Mouse (Mus musculus) ES-E14 (cell line): ENCODE data around the gene Chn2. TPM values are rescaled to one million over a fixed set of nuclear protein-coding genes. Genes with fewer than 3 reads are reported as not detected.
"Not testable (repeated sequence)": the region's sequence is repeated elsewhere in the genome, so short reads cannot be mapped to it uniquely, and the experiment has no call there.

ENCODE experiments used
- DNase-seq: peaks from one replicate; pipeline ENCODE4 v3.0.0-alpha.2; 2013; ENCODE audit warnings: low read depth, low spot score
- H3K27ac ChIP-seq: 2 replicates; pipeline ENCODE4 v1.5.1; 2012; ENCODE audit warnings: low read depth, mild to moderate bottlenecking, low read length, moderate library complexity, mixed read lengths; ENCODE audit not compliant: poor library complexity, insufficient read depth, severe bottlenecking
- H3K36me3 ChIP-seq: 2 replicates; pipeline ENCODE4 v1.6.1; 2012; ENCODE audit warnings: mild to moderate bottlenecking, low read length, moderate library complexity, mixed read lengths; ENCODE audit not compliant: control insufficient read depth, poor library complexity, insufficient read depth, severe bottlenecking
- H3K4me1 ChIP-seq, 2 experiments: fragments of 150-350 bp in 1 of 2; sonication (generic) in 1 of 2; 2 replicates each; pipeline ENCODE4 v1.6.1; 2012; ENCODE audit warnings: low read length in 2 of 2, mild to moderate bottlenecking in 1 of 2, mixed read lengths in 1 of 2; ENCODE audit not compliant: control insufficient read depth in 2 of 2, insufficient read depth in 2 of 2, poor library complexity in 1 of 2
- H3K4me3 ChIP-seq, 2 experiments: fragments of 150-350 bp in 1 of 2; sonication (generic) in 1 of 2; 2 replicates each; pipeline ENCODE4 v1.5.1; 2012; ENCODE audit warnings: low read length in 2 of 2, low read depth in 1 of 2, mild to moderate bottlenecking in 1 of 2, mixed read lengths in 1 of 2; ENCODE audit not compliant: insufficient read depth in 1 of 2, poor library complexity in 1 of 2, severe bottlenecking in 1 of 2
- H3K9ac ChIP-seq: 2 replicates; pipeline ENCODE4 v1.6.1; 2012; ENCODE audit warnings: low read depth, mild to moderate bottlenecking, low read length, mixed read lengths; ENCODE audit not compliant: poor library complexity, insufficient read depth, severe bottlenecking
- H3K9me3 ChIP-seq: fragments of 150-350 bp; sonication (generic); 2 replicates; pipeline ENCODE4 v1.6.1; 2012; ENCODE audit warnings: low read depth, mild to moderate bottlenecking, low read length; ENCODE audit not compliant: control insufficient read depth, insufficient read depth
- CHD2 ChIP-seq: IDR thresholded peaks from 2 replicates; pipeline ENCODE4 v1.6.1; 2014; ENCODE audit warnings: mild to moderate bottlenecking, low read depth, low read length, inconsistent platforms
- HCFC1 ChIP-seq: IDR thresholded peaks from 2 replicates; pipeline ENCODE4 v1.6.1; 2012; ENCODE audit warnings: low read length, inconsistent platforms, borderline replicate concordance; ENCODE audit not compliant: insufficient read depth
- MAFK ChIP-seq: IDR thresholded peaks from 2 replicates; pipeline ENCODE4 v1.6.1; 2014; ENCODE audit warnings: mild to moderate bottlenecking, low read depth, low read length, inconsistent platforms; ENCODE audit not compliant: insufficient read depth
- ZC3H11A ChIP-seq: IDR thresholded peaks from 2 replicates; pipeline ENCODE4 v1.6.1; 2012; ENCODE audit warnings: low read depth, mild to moderate bottlenecking, inconsistent platforms, low read length, borderline replicate concordance
- ZNF384 ChIP-seq: IDR thresholded peaks from 2 replicates; pipeline ENCODE4 v1.6.1; 2012; ENCODE audit warnings: low read depth, low read length, inconsistent platforms
- in situ Hi-C, 2 experiments: fragments of 600-800 bp; cut with MboI; formaldehyde crosslinking; loops; one replicate each; pipeline ENCODE4 v1.15.1; 2025; ENCODE audit warnings: low sequenced_read_pairs in 2 of 2, inconsistent platforms in 1 of 2; ENCODE audit not compliant: unreplicated experiment in 2 of 2
- total RNA-seq: library from RNA; depleted of rRNA; stranded (reverse); fragments of 300-350 nt; gene quantifications from 2 replicates; pipeline ENCODE4 v1.2.3, GENCODE M21; 2012

Gene Chn2
- total RNA-seq, 1 experiment: 7.1 TPM

GRCm38 (mm10) chr6:54175473-54176215 is 136.3 kb downstream of the Chn2 start:
- H3K9ac ChIP-seq: no peak overlapping the region
- H3K27ac ChIP-seq: no peak overlapping the region
- no peak overlapping the region for H3K4me3 ChIP-seq
- H3K36me3 ChIP-seq: no peaks in the 10 kb centered on the region
- H3K4me1 ChIP-seq: no peaks in the 10 kb centered on the region; a peak in 1 of 4 replicates
- TF ChIP-seq MAFK: no peak
- TF ChIP-seq ZC3H11A: no peak
- TF ChIP-seq CHD2: no peak
- no peak for TF ChIP-seq HCFC1
- TF ChIP-seq ZNF384: no peak
- no peak for DNase-seq
- in situ Hi-C loops: no loop called here
- no peaks in the 10 kb centered on the region for H3K9me3 ChIP-seq

GRCm38 (mm10) chr6:54177081-54177480 is 137.7 kb downstream of the Chn2 start:
- DNase-seq, H3K27ac ChIP-seq, H3K9ac ChIP-seq, H3K4me3 ChIP-seq, H3K9me3 ChIP-seq, H3K4me1 ChIP-seq, in situ Hi-C loops, H3K36me3 ChIP-seq: not testable (repeated sequence)

- Histone ChIP-seq H3K27ac (no peak overlapping the region), H3K4me1 (no peaks in the 10 kb centered on the region; a peak in 1 of 4 replicates), H3K36me3 (no peaks in the 10 kb centered on the region), H3K9me3 (no peaks in the 10 kb centered on the region), H3K4me3 (no peak overlapping the region), H3K9ac (no peak overlapping the region)
- TF ChIP-seq MAFK: no peak
- no peak for TF ChIP-seq HCFC1
- TF ChIP-seq CHD2: no peak
- no peak for TF ChIP-seq ZC3H11A
- in situ Hi-C loops: no loop called here
- DNase-seq: no peak
These were observed 139.9 kb downstream of the Chn2 start for GRCm38 (mm10) chr6:54179056-54179873.

- Histone ChIP-seq H3K9ac (no peak overlapping the region), H3K9me3 (no peaks in the 10 kb centered on the region), H3K4me1 (no peaks in the 10 kb centered on the region; a peak in 1 of 4 replicates), H3K4me3 (no peak overlapping the region), H3K36me3 (no peaks in the 10 kb centered on the region), H3K27ac (no peak overlapping the region)
- TF ChIP-seq MAFK (no peak), CHD2 (no peak), ZC3H11A (no peak)
- in situ Hi-C loops: no loop called here
- no peak for DNase-seq
These were observed 140.5 kb downstream of the Chn2 start for GRCm38 (mm10) chr6:54179874-54180212.
